Mouse (Mus musculus) T-helper 17 cell (primary cell): ENCODE data around the gene Abcg1.

Source experiments
- in situ Hi-C, 2 experiments: fragments of 300-600 bp; cut with MboI, MseI; formaldehyde crosslinking; loops; 1 replicate in 1 of 2; 2 replicates in 1 of 2; pipeline ENCODE4 v1.15.1; 2025; ENCODE audit warnings: high pct_unique_total_duplicates in 2 of 2

Gene Abcg1

GRCm38 (mm10) chr17:31125548-31126266, 68.2 kb downstream of the Abcg1 start:
- in situ Hi-C loops: no loop called here

- in situ Hi-C loops: no loop called here
Measured at GRCm38 (mm10) chr17:31128708-31129318, 71.3 kb downstream of the Abcg1 start.

- in situ Hi-C loops: no loop called here
Measured at GRCm38 (mm10) chr17:31129452-31129851, 72.0 kb downstream of the Abcg1 start, which contains the start of gene Tff3. TSS of gene Tff3 (minus strand) at chr17:31129646.

- in situ Hi-C loops: no loop called here
Measured at GRCm38 (mm10) chr17:31131269-31131821, 73.9 kb downstream of the Abcg1 start.

GRCm38 (mm10) chr17:31133776-31134175, 76.3 kb downstream of the Abcg1 start:
- in situ Hi-C loops: no loop called here

- in situ Hi-C loops: no loop called here
Measured at GRCm38 (mm10) chr17:31134913-31135312, 77.4 kb downstream of the Abcg1 start.

GRCm38 (mm10) chr17:31136291-31136690, 78.8 kb downstream of the Abcg1 start:
- in situ Hi-C loops: no loop called here

- in situ Hi-C loops: no loop called here
Measured at GRCm38 (mm10) chr17:31136821-31137220, 79.3 kb downstream of the Abcg1 start.

- in situ Hi-C loops: no loop called here
Measured at GRCm38 (mm10) chr17:31138398-31138797, 80.9 kb downstream of the Abcg1 start.

GRCm38 (mm10) chr17:31142116-31142515, 84.6 kb downstream of the Abcg1 start:
- in situ Hi-C loops: loop anchor here (5.0 to 10.0 kb wide), 3 partner anchors 45 to 103 kb away; no protein-coding TSS in a partner anchor

GRCm38 (mm10) chr17:31144040-31145037, 86.9 kb downstream of the Abcg1 start, which contains the start of gene Tff2:
TSS of gene Tff2 (minus strand) at chr17:31144282.
- in situ Hi-C loops: loop anchor here (5.0 to 10.0 kb wide), 3 partner anchors 43 to 100 kb away; no protein-coding TSS in a partner anchor

- in situ Hi-C loops: loop anchor here in 1 of 2 experiments (10.0 kb wide), 1 partner anchor 99 kb away; no protein-coding TSS in a partner anchor
Measured at GRCm38 (mm10) chr17:31145998-31146397, 88.5 kb downstream of the Abcg1 start.

GRCm38 (mm10) chr17:31152512-31152911, 95.0 kb downstream of the Abcg1 start:
- in situ Hi-C loops: loop anchor here in 1 of 2 experiments (10.0 kb wide), 1 partner anchor 828 kb away; no protein-coding TSS in a partner anchor

GRCm38 (mm10) chr17:31152966-31153499, 95.6 kb downstream of the Abcg1 start:
- in situ Hi-C loops: loop anchor here in 1 of 2 experiments (10.0 kb wide), 1 partner anchor 828 kb away; no protein-coding TSS in a partner anchor

GRCm38 (mm10) chr17:31153785-31154184, 96.3 kb downstream of the Abcg1 start:
- in situ Hi-C loops: loop anchor here in 1 of 2 experiments (10.0 kb wide), 1 partner anchor 829 kb away; no protein-coding TSS in a partner anchor

- in situ Hi-C loops: loop anchor here in 1 of 2 experiments (10.0 kb wide), 1 partner anchor 833 kb away; no protein-coding TSS in a partner anchor
Measured at GRCm38 (mm10) chr17:31157921-31158320, 100.4 kb downstream of the Abcg1 start.

GRCm38 (mm10) chr17:31160291-31160690, 102.8 kb downstream of the Abcg1 start:
- in situ Hi-C loops: no loop called here

- in situ Hi-C loops: no loop called here
Measured at GRCm38 (mm10) chr17:31162607-31163006, 105.1 kb downstream of the Abcg1 start.

GRCm38 (mm10) chr17:31163821-31164220, 106.3 kb downstream of the Abcg1 start:
- in situ Hi-C loops: no loop called here

GRCm38 (mm10) chr17:31165127-31165526, 107.7 kb downstream of the Abcg1 start, which contains the start of gene Tff1:
TSS of gene Tff1 (minus strand) at chr17:31165277.
- in situ Hi-C loops: no loop called here
